Mouse (Mus musculus) kidney, embryonic 15.5 days (tissue): ENCODE measurements at regions not wholly inside any gene's neighbourhood (a gene's known extent, or its start where the extent isn't known, plus 50 kb on each side); places are given as distances from the start of the nearest gene placed in this dataset.

Experiments
- ATAC-seq: fragments of 200-750 bp; cut with Nextera tagmentation; replicated peaks from 2 replicates; pipeline ENCODE4 v1.8.0; 2017; ENCODE audit warnings: moderate TSS enrichment; ENCODE audit not compliant: low FRiP score
- H3K27ac ChIP-seq: fragments of 300-500 bp; sonication (generic); 2 replicates; pipeline ENCODE4 v1.5.1; 2015; ENCODE audit warnings: mild to moderate bottlenecking, inconsistent platforms
- H3K27me3 ChIP-seq: fragments of 300-500 bp; sonication (generic); 2 replicates; pipeline ENCODE4 v1.6.1; 2015; ENCODE audit warnings: inconsistent platforms
- H3K36me3 ChIP-seq: fragments of 300-500 bp; sonication (generic); 2 replicates; pipeline ENCODE4 v1.6.1; 2015; ENCODE audit warnings: inconsistent platforms
- H3K4me1 ChIP-seq: fragments of 300-500 bp; sonication (generic); 2 replicates; pipeline ENCODE4 v1.6.1; 2015; ENCODE audit warnings: inconsistent platforms
- H3K4me2 ChIP-seq: fragments of 300-500 bp; sonication (generic); 2 replicates; pipeline ENCODE4 v1.6.1; 2015; ENCODE audit warnings: moderate library complexity, mild to moderate bottlenecking, inconsistent platforms
- H3K4me3 ChIP-seq: fragments of 300-500 bp; sonication (generic); replicated peaks from 2 replicates; pipeline ENCODE4 v1.5.1; 2015; ENCODE audit warnings: mild to moderate bottlenecking, inconsistent platforms
- H3K9ac ChIP-seq: fragments of 300-500 bp; sonication (generic); 2 replicates; pipeline ENCODE4 v1.6.1; 2015; ENCODE audit warnings: mild to moderate bottlenecking, inconsistent platforms
- H3K9me3 ChIP-seq: fragments of 300-500 bp; sonication (generic); replicated peaks from 2 replicates; pipeline ENCODE4 v1.6.1; 2016; ENCODE audit warnings: inconsistent platforms
- WGBS: fragments of 180-500 bp; shearing (Covaris S2); methylation state at CpG from one replicate; pipeline ENCODE4 v1.1.7; 2015; ENCODE audit warnings: mixed read lengths; 5-methylcytosine and 5-hydroxymethylcytosine counted together

- H3K9ac ChIP-seq = no peak overlapping the region
- no peaks in the 10 kb centered on the region for H3K27me3 ChIP-seq
- H3K9me3 ChIP-seq = no peaks in the 10 kb centered on the region
- WGBS = 52% methylated on average over 3 of the region's 3 CpGs
- no peak overlapping the region for H3K4me2 ChIP-seq
- no peaks in the 10 kb centered on the region for H3K36me3 ChIP-seq
- H3K4me1 ChIP-seq = no peaks in the 10 kb centered on the region
- H3K4me3 ChIP-seq = no peak overlapping the region
- H3K27ac ChIP-seq = no peak overlapping the region
- no peak for ATAC-seq
Measured at GRCm38 (mm10) chr11:44204384-44204783, 195.5 kb upstream of the Il12b start.

GRCm38 (mm10) chr11:44206866-44207265 is 193.0 kb upstream of the Il12b start:
- H3K27ac ChIP-seq = no peak overlapping the region
- no peaks in the 10 kb centered on the region for H3K36me3 ChIP-seq
- no peak overlapping the region for H3K4me3 ChIP-seq
- H3K9me3 ChIP-seq = no peaks in the 10 kb centered on the region
- H3K4me2 ChIP-seq = no peak overlapping the region
- 87% methylated on average over 4 of the region's 4 CpGs for WGBS
- no peak overlapping the region for H3K9ac ChIP-seq
- no peak for ATAC-seq
- H3K27me3 ChIP-seq = no peaks in the 10 kb centered on the region
- no peaks in the 10 kb centered on the region for H3K4me1 ChIP-seq

- no peaks in the 10 kb centered on the region for H3K9me3 ChIP-seq
- no peak overlapping the region for H3K4me2 ChIP-seq
- ATAC-seq = peak; percentile 80
- no peak overlapping the region for H3K4me3 ChIP-seq
- H3K4me1 ChIP-seq = no peaks in the 10 kb centered on the region
- H3K27ac ChIP-seq = 0 out of 2 replicates have a peak overlapping the region, but pooled peaks have one; percentile 52
- H3K36me3 ChIP-seq = no peaks in the 10 kb centered on the region
- H3K27me3 ChIP-seq = no peaks in the 10 kb centered on the region
- H3K9ac ChIP-seq = no peak overlapping the region
- 42% methylated on average over 9 of the region's 9 CpGs for WGBS
Measured at GRCm38 (mm10) chr11:44211871-44212441, 187.9 kb upstream of the Il12b start.

GRCm38 (mm10) chr11:44214095-44214494 is 185.8 kb upstream of the Il12b start:
- H3K4me1 ChIP-seq = no peaks in the 10 kb centered on the region
- H3K9me3 ChIP-seq = no peaks in the 10 kb centered on the region
- no peaks in the 10 kb centered on the region for H3K36me3 ChIP-seq
- no peak for ATAC-seq
- no peak overlapping the region for H3K27ac ChIP-seq
- H3K4me2 ChIP-seq = no peak overlapping the region
- no peaks in the 10 kb centered on the region for H3K27me3 ChIP-seq
- no peak overlapping the region for H3K4me3 ChIP-seq
- no peak overlapping the region for H3K9ac ChIP-seq

GRCm38 (mm10) chr11:44216346-44216745 is 183.5 kb upstream of the Il12b start:
- Histone ChIP-seq H3K27ac (no peak overlapping the region), H3K36me3 (no peaks in the 10 kb centered on the region), H3K4me1 (0 out of 2 replicates have a peak, but pooled peaks cover 3% of the 10 kb centered on the region), H3K4me3 (no peak overlapping the region), H3K9me3 (no peaks in the 10 kb centered on the region), H3K9ac (no peak overlapping the region), H3K27me3 (no peaks in the 10 kb centered on the region), H3K4me2 (no peak overlapping the region)
- 79% methylated on average over 3 of the region's 3 CpGs for WGBS
- no peak for ATAC-seq

- H3K27ac ChIP-seq = peak overlapping the region; percentile 20
- H3K36me3 ChIP-seq = no peaks in the 10 kb centered on the region
- H3K4me3 ChIP-seq = no peak overlapping the region
- peak; percentile 74 for ATAC-seq
- H3K4me1 ChIP-seq = 0 out of 2 replicates have a peak, but pooled peaks cover 3% of the 10 kb centered on the region
- no peaks in the 10 kb centered on the region for H3K27me3 ChIP-seq
- H3K9me3 ChIP-seq = no peaks in the 10 kb centered on the region
- H3K9ac ChIP-seq = no peak overlapping the region
- WGBS = 39% methylated on average over 3 of the region's 3 CpGs
- H3K4me2 ChIP-seq = no peak overlapping the region
Measured at GRCm38 (mm10) chr11:44219971-44220370, 179.9 kb upstream of the Il12b start.

- no peak for ATAC-seq
- Histone ChIP-seq H3K4me3 (no peak overlapping the region), H3K27ac (no peak overlapping the region), H3K27me3 (no peaks in the 10 kb centered on the region), H3K9ac (no peak overlapping the region), H3K4me2 (no peak overlapping the region), H3K9me3 (no peaks in the 10 kb centered on the region; the same call in 1 of the 2 replicates), H3K4me1 (no peaks in the 10 kb centered on the region), H3K36me3 (no peaks in the 10 kb centered on the region)
- WGBS = 75% methylated on average over 5 of the region's 5 CpGs
Measured at GRCm38 (mm10) chr11:44229996-44230395, 169.9 kb upstream of the Il12b start.

- H3K27me3 ChIP-seq = no peaks in the 10 kb centered on the region
- H3K36me3 ChIP-seq = no peaks in the 10 kb centered on the region
- no peak overlapping the region for H3K4me3 ChIP-seq
- no peaks in the 10 kb centered on the region for H3K4me1 ChIP-seq
- H3K9ac ChIP-seq = no peak overlapping the region
- no peak overlapping the region for H3K4me2 ChIP-seq
- H3K27ac ChIP-seq = no peak overlapping the region
- H3K9me3 ChIP-seq = no peaks in the 10 kb centered on the region; the same call in 1 of the 2 replicates
- ATAC-seq = no peak
Measured at GRCm38 (mm10) chr11:44235456-44235855, 164.4 kb upstream of the Il12b start.

GRCm38 (mm10) chr11:44238051-44238450 is 161.8 kb upstream of the Il12b start:
- WGBS = 84% methylated on average over 4 of the region's 4 CpGs
- H3K9me3 ChIP-seq = no peaks in the 10 kb centered on the region
- H3K27me3 ChIP-seq = no peaks in the 10 kb centered on the region
- no peaks in the 10 kb centered on the region for H3K4me1 ChIP-seq
- H3K4me2 ChIP-seq = no peak overlapping the region
- H3K36me3 ChIP-seq = no peaks in the 10 kb centered on the region
- H3K9ac ChIP-seq = no peak overlapping the region
- H3K4me3 ChIP-seq = no peak overlapping the region
- no peak overlapping the region for H3K27ac ChIP-seq
- no peak for ATAC-seq

GRCm38 (mm10) chr11:44238598-44238997 is 161.3 kb upstream of the Il12b start:
- H3K36me3 ChIP-seq = no peaks in the 10 kb centered on the region
- no peak overlapping the region for H3K9ac ChIP-seq
- ATAC-seq = peak; percentile 88

GRCm38 (mm10) chr11:44243184-44243583 is 156.7 kb upstream of the Il12b start:
- ATAC-seq = no peak
- no peak overlapping the region for H3K4me2 ChIP-seq
- 48% methylated on average over 2 of the region's 2 CpGs for WGBS
- no peaks in the 10 kb centered on the region for H3K9me3 ChIP-seq
- H3K9ac ChIP-seq = no peak overlapping the region
- no peaks in the 10 kb centered on the region for H3K36me3 ChIP-seq
- H3K27me3 ChIP-seq = no peaks in the 10 kb centered on the region
- no peak overlapping the region for H3K4me3 ChIP-seq
- H3K27ac ChIP-seq = no peak overlapping the region
- H3K4me1 ChIP-seq = no peaks in the 10 kb centered on the region

More at GRCm38 (mm10) chr11:44238598-44238997, 161.3 kb upstream of the Il12b start:
- no peaks in the 10 kb centered on the region for H3K27me3 ChIP-seq
- H3K4me3 ChIP-seq = no peak overlapping the region
- H3K4me1 ChIP-seq = no peaks in the 10 kb centered on the region
- H3K9me3 ChIP-seq = no peaks in the 10 kb centered on the region
- no peak overlapping the region for H3K4me2 ChIP-seq
- WGBS = 53% methylated on average over 8 of the region's 8 CpGs
- H3K27ac ChIP-seq = no peak overlapping the region

- 93% methylated on average over 5 of the region's 5 CpGs for WGBS
- no peaks in the 10 kb centered on the region for H3K27me3 ChIP-seq
- no peaks in the 10 kb centered on the region for H3K9me3 ChIP-seq
- no peaks in the 10 kb centered on the region for H3K4me1 ChIP-seq
- no peak overlapping the region for H3K9ac ChIP-seq
- no peaks in the 10 kb centered on the region for H3K36me3 ChIP-seq
- no peak overlapping the region for H3K4me2 ChIP-seq
- no peak overlapping the region for H3K4me3 ChIP-seq
- no peak for ATAC-seq
- no peak overlapping the region for H3K27ac ChIP-seq
Measured at GRCm38 (mm10) chr11:44251821-44252220, 148.0 kb upstream of the Il12b start.
